Mouse (Mus musculus) erythroid progenitor cell, adult 5-6 weeks (primary cell): ENCODE results near the gene Cyp2c23. TPM values are rescaled to one million over a fixed set of nuclear protein-coding genes. Genes with fewer than 3 reads are reported as not detected.

Experiments
- ATAC-seq: replicated peaks from 2 replicates; pipeline ENCODE4 v1.8.0; 2016; ENCODE audit warnings: moderate number of reproducible peaks, mild to moderate bottlenecking, moderate TSS enrichment, inconsistent platforms; ENCODE audit not compliant: poor library complexity, low FRiP score, severe bottlenecking
- total RNA-seq, 2 experiments: library from RNA; stranded (forward) in 1 of 2; stranded (reverse) in 1 of 2; fragments of 150-400 nt in 1 of 2; fragments of 186-747, 209-891 nt in 1 of 2; gene quantifications; 2 replicates each; pipeline versions ENCODE4 v1.2.3 to v1.2.4; 2015 to 2017; ENCODE audit warnings: low replicate concordance in 2 of 2

Gene Cyp2c23
- total RNA-seq, 2 experiments from 2014 or later = not detected

DNA sequence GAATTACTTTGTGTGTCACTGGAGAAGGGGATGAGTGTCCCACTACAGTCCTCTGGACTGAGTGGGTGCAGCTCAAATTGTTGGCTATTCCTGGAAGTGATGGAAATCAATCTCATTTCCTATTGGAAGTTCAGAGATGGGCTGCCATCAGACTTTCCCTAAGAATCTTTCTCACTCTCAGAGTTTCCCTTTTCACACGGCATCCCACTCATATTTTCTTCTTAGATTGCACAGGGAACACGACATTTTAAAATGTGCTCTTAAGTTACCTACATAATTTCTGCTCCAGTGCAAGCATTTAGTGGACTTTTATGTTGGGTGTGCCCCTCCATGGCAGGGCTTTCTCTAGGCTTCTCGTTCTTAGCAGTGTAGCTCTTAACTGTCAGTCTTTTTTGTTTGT lies 51.2 kb downstream of the Cyp2c23 start:
- ATAC-seq = no peak

DNA sequence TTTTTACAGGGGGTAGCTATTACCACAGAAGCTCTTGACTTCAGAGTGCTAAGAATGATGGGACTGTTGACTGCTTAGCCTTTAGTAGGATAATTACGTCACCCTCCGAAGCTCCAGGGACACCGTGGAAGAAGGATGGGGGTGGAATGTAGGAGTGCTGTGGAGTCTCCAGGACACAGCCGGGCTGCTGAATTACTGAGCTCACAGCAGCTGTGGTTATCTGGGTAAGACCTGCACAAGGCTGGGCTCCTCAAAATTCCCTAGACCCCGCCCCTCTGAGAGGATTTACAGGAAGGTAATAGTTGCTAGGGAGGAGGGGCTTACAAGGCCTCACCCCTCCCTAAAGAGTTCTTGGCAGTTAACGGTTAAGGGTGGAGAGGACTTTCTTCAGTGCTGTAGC lies 52.3 kb downstream of the Cyp2c23 start:
- ATAC-seq = no peak

DNA sequence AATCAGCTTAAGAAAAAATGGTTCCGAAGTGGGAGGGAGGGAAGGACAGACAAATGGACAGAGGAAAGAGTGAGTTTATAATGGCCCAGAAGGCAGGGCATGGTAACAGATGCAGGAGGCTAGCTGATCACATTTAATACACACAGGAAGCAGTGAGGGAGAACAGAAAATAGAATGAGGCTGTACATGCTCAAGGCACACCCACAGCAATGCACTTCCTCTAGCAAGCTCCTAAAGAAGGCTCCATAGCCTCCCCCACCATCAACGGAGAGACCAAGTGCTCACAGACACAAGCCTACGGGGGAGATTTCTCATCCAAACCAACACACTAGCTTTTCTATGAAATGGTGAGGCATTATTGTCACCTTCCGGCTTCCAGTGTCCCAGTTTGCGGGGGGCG lies 54.8 kb downstream of the Cyp2c23 start:
- no peak for ATAC-seq

DNA sequence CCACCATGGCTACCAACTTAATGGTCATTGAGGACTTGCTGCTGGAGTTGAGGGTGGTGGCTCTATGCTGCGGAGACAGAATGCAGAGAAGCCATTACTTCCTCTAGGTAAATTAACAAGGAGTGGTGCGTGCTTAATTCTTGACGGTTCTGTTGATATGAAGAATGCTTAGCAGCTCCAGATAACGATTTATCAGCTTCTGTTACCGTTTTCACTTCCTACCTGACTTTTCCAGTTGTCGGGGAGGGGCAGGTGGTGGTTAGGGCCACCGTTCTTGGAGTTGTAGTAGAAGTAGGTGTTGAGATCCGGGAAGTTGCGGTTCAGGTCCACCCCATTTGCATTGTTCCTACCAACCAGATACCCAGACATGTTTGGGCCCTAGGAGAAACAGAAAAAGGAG lies 55.3 kb downstream of the Cyp2c23 start:
- no peak for ATAC-seq

DNA sequence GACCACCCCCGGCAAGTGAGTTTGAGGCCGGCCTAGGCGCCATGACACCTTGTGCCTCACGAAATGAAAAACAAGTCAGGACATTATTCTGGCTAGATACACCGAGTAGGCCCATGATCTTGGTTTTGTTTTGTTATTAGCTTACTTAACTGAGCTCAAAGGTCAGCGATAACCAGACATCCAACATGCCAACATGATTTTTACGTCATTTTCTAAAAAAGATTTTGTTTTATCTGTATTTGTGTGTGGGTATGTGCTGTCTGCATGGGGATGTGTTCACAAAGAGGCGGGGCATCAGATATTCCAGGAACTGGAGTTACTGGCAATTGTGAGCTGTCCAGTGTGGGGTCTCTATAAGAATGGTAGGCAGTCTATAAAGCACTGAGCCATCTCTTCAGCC lies 56.9 kb downstream of the Cyp2c23 start:
- ATAC-seq = no peak

DNA sequence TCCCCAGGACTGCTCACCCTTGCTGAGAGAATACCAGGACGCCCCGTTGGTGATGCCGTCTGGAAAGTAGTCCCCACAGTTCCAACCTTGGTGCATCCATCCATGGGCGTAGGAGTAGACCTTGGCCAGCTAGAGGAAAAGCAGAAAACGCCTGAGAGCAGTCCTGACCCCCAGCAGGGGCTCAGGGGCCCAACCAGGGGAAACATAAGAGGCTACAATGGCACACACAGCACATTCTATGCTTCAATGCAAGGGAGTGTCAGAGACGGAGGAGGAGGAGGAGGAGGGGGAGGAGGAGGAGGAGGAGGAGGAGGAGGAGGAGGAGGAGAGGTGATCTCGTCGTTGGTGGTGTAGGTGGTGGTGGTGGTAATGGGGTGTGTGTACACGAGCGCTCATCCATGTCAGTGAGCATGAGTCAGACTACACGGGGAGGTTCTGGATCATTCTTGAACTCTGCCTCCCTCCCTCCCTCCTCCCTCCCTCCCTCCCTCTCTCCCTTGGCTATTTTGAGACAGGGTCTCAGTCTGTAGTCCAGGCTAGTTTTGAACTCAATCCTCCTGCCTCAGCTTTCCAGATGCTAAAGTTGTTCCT lies 60.5 kb downstream of the Cyp2c23 start:
- no peak for ATAC-seq

DNA sequence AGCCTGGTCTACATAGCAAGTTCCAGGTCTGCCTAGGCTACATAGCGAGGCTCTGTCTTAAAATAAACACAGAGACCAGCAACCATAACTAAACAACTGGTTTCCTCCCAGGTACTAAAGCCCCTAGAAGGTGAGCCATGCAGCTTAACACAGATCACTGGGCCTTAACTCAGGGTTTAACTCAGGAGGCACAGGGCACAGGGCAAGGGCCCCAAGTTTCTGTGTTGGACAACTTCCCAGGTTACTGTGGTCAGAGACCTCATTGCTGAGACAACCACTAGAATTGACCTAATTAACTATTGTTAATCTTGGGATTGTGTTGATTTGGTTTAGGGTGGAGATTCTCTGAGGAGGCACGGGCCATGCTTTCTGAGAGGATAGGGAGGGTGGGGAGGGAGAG lies 62.5 kb downstream of the Cyp2c23 start:
- no peak for ATAC-seq

DNA sequence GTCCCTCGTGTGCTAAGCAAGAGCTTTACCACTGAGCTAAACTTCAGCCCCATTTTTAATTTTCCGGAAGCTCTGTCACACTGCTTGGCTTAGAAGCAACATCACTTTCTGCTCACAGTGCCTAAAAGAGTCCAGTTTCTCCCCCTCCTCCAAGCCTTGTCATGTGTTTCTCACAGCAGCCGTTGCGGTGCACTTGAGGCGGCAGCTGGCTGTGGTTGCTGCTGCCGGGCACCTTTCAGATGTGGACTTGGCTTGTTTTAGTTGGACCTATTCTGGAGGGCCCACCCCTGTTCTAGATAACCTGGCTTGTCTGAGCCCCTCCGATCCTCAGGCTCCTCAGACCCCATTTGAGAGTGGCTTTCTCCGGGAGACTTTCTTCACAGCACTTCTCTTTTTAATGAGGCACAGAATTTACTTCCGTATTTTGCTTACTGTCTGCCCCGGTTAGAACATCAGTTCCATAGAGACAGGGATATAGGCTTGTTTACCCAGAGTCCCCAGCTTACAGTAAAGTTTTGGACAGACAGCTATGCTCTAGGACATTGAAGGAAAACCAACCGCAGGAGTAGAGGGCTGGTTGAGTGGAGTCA lies 63.4 kb downstream of the Cyp2c23 start:
- no peak for ATAC-seq

DNA sequence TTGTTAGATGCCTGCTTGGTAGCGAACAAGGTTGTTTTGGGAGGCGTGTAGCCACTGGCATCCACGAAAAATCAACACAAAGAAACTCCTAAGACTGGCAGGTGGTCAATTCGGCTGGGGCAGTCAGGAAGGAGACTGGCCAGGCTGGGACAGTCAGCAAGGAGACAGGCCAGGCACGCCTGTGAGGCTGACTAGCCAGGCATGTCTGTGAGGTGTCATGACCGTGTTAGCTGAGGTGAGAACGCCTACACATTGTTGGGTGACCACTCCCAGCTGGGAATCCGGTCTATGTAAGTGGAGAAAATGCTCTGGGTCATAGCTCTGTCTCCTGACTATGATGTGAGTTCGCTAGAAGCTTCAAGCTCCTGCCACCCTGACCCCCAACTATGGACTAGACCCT lies 66.2 kb downstream of the Cyp2c23 start:
- ATAC-seq = no peak

DNA sequence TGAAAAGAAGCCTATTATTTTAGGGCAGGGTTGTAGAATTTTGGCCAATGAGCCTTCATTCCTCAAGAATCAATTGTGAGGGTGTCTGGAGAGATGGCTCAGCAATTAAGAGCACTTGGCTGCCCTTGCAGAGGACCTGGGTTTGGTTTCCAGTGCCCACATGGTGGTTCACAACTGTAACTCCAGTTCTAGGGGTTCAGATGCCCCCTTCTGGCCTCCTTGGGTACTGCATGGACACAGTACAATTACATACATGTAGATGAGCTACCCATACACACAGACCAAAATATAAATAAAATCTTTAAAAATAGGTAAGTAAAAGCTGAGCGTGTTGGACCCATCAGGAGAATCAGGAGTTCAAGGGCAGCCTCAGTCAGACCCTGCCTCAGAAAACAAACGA lies 67.8 kb downstream of the Cyp2c23 start:
- no peak for ATAC-seq

DNA sequence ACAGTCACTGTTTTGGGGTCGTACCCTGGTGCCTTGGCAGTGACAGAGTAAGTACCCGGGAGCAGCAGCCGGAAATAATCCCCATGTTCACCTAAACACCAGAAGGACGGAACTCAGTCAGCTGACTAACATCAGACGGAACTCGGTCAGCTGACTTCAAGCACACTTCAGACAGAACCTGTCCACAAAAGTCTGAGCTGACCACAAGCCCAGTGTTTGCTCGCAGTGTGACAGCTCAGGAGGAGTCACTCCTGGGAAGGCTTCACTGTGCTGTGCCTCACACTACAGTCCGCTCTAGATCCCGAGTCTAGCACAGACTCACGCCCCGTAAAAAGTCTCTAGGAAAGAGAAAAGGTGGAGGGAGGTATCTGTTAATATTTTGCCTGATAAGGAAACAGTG lies 69.0 kb downstream of the Cyp2c23 start:
- ATAC-seq = no peak

DNA sequence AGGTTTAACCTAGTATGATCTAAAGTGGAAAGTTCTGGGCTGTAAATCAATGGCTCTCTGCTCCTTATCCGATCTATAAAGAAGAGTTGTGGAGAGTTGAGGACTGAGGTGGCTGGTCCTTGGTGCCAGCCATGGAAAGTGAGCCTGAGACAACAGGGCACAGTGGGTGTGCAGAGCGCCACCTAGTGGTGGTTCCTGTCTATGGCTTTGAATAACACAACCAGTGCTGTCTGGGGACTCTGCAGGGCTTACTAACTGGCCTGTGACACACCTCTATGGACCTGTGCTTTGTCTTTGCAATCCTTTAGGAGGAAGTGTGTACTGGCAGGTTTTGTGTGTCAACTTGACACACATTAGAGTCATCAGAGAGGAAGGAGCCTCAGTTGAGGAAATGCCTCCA lies 69.8 kb downstream of the Cyp2c23 start:
- ATAC-seq = 0 out of 2 replicates have a peak, but pooled peaks have one; percentile 27

DNA sequence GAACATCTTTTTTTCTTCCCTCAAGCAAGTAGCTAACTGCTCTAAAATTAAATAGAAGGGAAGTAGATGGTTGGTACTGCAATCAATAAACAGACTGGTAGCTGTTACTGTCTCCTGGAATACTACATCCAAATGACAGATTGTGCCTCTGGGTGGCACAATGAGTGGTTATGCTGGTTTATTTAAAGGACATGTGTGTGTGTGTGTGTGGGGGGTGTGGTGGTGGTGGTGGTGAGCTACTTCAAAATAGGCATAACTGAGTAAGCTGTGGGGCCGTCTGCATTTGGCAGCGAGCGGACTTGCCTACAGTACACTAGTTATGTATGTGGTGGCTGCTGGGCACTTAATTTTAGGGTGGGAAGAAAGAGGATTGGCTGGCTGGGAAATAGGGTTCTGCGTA lies 71.1 kb downstream of the Cyp2c23 start:
- ATAC-seq = no peak

DNA sequence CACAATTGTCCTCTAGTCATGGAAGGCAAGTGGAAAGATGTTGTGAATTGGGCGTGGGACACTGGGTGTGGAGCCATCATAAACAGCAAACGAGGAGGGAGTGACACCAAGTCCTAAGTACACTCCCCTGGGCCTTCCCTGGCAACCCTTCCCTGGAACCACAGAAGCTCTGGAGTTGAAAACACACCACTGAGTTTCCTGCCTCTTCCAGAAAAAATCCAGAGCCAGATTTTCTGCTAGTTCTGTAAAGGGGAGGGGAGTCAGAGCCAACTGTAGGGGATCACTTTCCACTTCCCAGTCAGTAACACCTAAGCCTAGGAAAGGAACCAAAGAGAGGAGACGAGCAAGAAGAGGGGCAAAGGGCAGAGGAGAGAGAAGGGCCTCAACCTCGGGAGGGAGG lies 71.6 kb downstream of the Cyp2c23 start:
- ATAC-seq = no peak

DNA sequence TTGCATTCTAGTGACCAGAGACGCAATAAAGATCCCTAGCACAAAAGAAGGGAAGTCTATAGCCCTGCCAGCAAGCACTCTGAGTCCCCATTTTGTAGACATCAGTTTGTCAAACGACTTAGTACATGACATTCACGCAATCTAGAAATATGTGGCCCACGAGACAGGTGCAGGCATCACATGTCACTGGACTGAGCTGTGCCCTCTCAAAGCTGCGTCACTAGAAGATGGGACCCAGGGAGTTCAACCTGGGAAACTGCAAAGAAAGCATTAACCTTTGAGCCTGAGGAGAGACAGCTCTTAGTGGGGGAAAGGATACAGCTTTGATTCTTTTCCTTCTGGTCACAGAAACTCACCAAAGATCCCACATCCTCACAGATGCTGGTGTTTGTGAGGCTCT lies 73.7 kb downstream of the Cyp2c23 start:
- no peak for ATAC-seq

Other genes with a start within 250 kb of the Cyp2c23 start
- 8.3 TPM in 1 of 2 replicates, not detected in the other for gene Abcc2, start 247.0 kb downstream of the Cyp2c23 start, total RNA-seq (2015; ENCODE audit: low replicate concordance)
- 0.26 TPM in 1 of 2 replicates, not detected in the other for gene Abcc2, start 247.0 kb downstream of the Cyp2c23 start, total RNA-seq (2017; ENCODE audit: low replicate concordance)
- 2.5 and 5.0 TPM in 2 replicates for gene Dnmbp, start 89.0 kb downstream of the Cyp2c23 start, total RNA-seq (2015; ENCODE audit: low replicate concordance)
- gene Dnmbp, start 89.0 kb downstream of the Cyp2c23 start, total RNA-seq (2017; ENCODE audit: low replicate concordance) = 1.5 and 2.3 TPM in 2 replicates
- not detected in 2 replicates for gene Cpn1, start 42.7 kb downstream of the Cyp2c23 start, total RNA-seq (2015; ENCODE audit: low replicate concordance)
- gene Cpn1, start 42.7 kb downstream of the Cyp2c23 start, total RNA-seq (2017; ENCODE audit: low replicate concordance) = not detected in 2 replicates
- 6.3 and 10.5 TPM in 2 replicates for gene Erlin1, start 40.6 kb upstream of the Cyp2c23 start, total RNA-seq (2015; ENCODE audit: low replicate concordance)
- 1.9 and 2.7 TPM in 2 replicates for gene Erlin1, start 40.6 kb upstream of the Cyp2c23 start, total RNA-seq (2017; ENCODE audit: low replicate concordance)
- 37.1 and 52.8 TPM in 2 replicates for gene Chuk, start 78.3 kb upstream of the Cyp2c23 start, total RNA-seq (2015; ENCODE audit: low replicate concordance)
- gene Chuk, start 78.3 kb upstream of the Cyp2c23 start, total RNA-seq (2017; ENCODE audit: low replicate concordance) = 64.1 and 90.7 TPM in 2 replicates
- gene Cwf19l1, start 106.7 kb upstream of the Cyp2c23 start, total RNA-seq (2015; ENCODE audit: low replicate concordance) = 5.4 and 23.1 TPM in 2 replicates
- gene Cwf19l1, start 106.7 kb upstream of the Cyp2c23 start, total RNA-seq (2017; ENCODE audit: low replicate concordance) = 4.1 and 8.6 TPM in 2 replicates
- 32.1 and 50.7 TPM in 2 replicates for gene Bloc1s2, start 117.2 kb upstream of the Cyp2c23 start, total RNA-seq (2015; ENCODE audit: low replicate concordance)
- 8.8 and 13.7 TPM in 2 replicates for gene Bloc1s2, start 117.2 kb upstream of the Cyp2c23 start, total RNA-seq (2017; ENCODE audit: low replicate concordance)
- not detected in 2 replicates for gene Pkd2l1, start 163.2 kb upstream of the Cyp2c23 start, total RNA-seq (2015; ENCODE audit: low replicate concordance)
- not detected in 2 replicates for gene Pkd2l1, start 163.2 kb upstream of the Cyp2c23 start, total RNA-seq (2017; ENCODE audit: low replicate concordance)
- not detected in 2 replicates for gene Scd3, start 174.1 kb upstream of the Cyp2c23 start, total RNA-seq (2015; ENCODE audit: low replicate concordance)
- not detected in 2 replicates for gene Scd3, start 174.1 kb upstream of the Cyp2c23 start, total RNA-seq (2017; ENCODE audit: low replicate concordance)